Mouse (Mus musculus): ENCODE data around the gene Gm5105.

Gene Gm5105

GRCm38 (mm10) chr3:138069756-138070511 lies 2.7 kb upstream of the Gm5105 start:
- no peak for DNase-seq (ENCODE audit: low read depth, low spot score)

GRCm38 (mm10) chr3:138068103-138068502 lies 915 bp upstream of the Gm5105 start:
- DNase-seq (ENCODE audit: low read depth, low spot score) = no peak

DNA sequence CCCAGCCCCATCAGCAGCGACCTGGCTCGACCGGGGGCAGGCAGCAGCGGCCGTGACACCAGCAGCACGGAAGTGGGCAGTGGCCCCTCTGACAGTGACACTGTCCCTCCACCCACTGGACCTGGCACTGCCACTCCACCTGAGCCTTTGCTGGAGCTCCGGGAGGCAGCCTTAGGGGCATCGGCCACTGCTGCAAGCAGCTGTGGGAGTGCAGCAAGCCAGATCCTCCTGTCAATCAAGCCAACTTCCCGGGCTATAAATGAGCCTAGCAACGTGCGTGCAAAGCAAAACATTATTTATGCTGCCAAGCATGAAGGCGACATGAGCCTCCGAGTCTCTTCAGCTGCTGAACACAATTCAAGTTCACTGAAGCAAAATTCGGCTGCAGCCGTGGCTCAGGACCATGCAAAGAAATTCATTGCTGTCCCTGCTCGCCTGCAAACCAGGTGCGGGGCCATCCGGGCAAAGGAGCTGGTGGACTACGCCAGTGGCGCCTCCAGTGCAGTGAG lies 786 bp downstream of the Gm5105 start:
- no peak for DNase-seq (ENCODE audit: low read depth, low spot score)

DNA sequence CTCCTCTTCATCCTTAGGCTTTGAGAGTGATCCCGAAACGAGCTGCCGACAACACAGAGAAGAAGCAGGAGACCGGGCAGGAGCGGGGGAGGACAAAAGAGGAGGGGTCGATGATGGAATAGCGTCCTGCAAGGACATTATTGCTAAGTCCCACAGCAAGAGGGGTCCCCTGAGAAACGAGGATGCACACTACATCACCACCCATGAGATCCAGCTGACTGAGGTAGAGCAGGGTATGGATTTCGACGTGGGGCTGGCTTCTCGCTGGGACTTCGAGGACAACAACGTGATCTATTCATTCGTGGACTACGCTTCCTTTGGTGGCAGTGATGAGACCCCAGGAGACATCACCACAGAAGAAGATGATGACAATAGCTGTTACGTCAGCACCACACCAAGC lies 1.3 kb downstream of the Gm5105 start:
- no peak for DNase-seq (ENCODE audit: low read depth, low spot score)

GRCm38 (mm10) chr3:138064732-138065645 lies 2.2 kb downstream of the Gm5105 start, which contains the start of gene 1110002E22Rik:
1110002E22Rik (plus strand) TSS chr3:138065052.
- DNase-seq (ENCODE audit: low read depth, low spot score) = no peak

- no peak for DNase-seq (ENCODE audit: low read depth, low spot score)
Observed at GRCm38 (mm10) chr3:138063731-138064329, 3.4 kb downstream of the Gm5105 start.

- no peak for DNase-seq (ENCODE audit: low read depth, low spot score)
Observed at GRCm38 (mm10) chr3:138062673-138063072, 4.5 kb downstream of the Gm5105 start.

DNA sequence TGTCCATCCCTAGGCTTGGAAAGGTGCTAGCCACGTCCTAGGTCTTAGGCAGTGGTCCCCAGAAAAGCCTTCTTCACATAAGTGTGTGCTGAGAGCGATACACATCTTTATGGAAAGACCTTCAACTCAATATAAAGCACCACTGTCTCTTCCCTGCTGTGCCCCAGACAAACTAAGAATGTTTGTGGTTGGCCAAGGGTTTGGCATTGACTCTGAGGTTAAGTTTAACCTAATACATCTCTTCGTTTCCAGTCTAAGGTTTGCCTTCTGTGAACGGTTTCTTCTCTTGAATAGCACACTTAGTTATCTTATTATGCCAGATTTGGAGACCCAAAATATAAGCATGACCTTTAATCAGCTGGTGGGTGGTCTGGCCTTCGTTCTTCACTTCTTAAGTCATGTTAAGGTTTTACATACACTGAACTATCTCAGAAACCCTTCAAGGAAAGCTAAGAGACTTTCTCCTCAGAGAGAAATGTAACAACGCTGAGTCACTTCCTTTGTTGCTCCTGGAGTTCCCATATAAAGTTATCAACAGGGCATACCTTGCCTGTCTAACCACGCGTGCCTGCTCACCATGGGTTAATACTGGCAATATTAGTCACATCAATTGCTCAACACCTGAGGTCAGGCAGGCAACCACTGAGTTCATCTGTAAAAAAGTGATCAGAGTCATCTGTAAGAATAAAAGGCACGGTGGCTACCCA lies 5.8 kb downstream of the Gm5105 start:
- DNase-seq (ENCODE audit: low read depth, low spot score) = no peak

GRCm38 (mm10) chr3:138060429-138060828 lies 6.8 kb downstream of the Gm5105 start:
- no peak for DNase-seq (ENCODE audit: low read depth, low spot score)

DNA sequence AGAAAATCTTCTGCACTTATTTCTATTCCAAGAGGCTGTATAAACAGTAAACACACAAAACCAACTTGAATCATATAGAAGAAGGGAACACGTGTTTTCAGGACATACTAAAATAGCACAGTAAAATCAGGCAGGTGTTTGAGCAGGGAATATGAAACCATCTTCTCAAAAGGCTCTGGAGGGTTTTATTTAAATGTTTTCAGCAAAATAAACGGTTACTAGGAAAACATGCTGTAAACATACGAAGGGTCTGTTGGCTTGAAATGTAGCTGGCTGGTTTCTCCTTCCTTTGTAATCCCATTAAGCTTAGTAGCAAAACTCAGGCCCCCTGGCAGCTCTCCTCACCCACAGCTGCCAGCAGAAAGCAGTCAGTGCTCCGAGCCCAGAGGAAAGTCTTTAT lies 9.0 kb downstream of the Gm5105 start:
- DNase-seq (ENCODE audit: low read depth, low spot score) = no peak

DNA sequence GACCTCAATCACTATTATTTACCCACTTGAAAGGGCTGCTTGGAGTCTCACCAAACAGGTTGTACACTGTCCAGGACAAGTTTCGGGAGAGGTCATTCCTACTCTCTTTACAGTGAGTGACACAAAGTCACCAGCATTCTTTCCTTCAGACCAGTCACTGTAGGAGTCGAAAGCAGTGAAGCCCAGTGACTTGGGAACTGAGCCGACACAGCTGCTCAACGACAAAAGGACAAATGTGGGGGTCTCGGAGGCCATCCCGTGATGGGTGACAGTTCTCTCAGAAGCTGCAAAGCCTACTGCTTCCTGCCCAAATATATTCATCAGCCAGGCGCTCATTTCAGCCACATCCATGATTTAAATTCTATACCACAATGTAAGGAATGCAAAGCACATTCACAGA lies 10.2 kb downstream of the Gm5105 start:
- DNase-seq (ENCODE audit: low read depth, low spot score) = no peak

GRCm38 (mm10) chr3:138053969-138054368 lies 13.2 kb downstream of the Gm5105 start:
- DNase-seq (ENCODE audit: low read depth, low spot score) = no peak

DNA sequence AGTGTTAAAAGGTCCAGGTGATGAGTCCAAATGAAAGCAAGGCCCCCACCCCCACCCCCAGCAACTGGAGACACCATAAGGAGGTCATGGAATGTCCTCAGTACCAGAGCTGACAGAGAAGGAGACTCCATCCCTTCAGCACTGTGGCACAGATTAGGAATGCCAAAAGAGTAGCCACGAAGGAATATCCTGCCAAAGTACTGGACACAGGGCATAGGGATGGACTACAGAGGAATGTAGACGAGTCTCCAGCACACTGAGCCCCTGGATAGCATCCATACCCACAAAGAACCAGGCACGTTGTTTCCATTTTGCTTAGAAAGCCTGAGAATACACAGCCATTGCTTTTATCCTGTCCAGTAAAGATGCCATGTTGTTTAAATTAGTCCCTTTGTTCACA lies 15.8 kb downstream of the Gm5105 start:
- no peak for DNase-seq (ENCODE audit: low read depth, low spot score)

DNA sequence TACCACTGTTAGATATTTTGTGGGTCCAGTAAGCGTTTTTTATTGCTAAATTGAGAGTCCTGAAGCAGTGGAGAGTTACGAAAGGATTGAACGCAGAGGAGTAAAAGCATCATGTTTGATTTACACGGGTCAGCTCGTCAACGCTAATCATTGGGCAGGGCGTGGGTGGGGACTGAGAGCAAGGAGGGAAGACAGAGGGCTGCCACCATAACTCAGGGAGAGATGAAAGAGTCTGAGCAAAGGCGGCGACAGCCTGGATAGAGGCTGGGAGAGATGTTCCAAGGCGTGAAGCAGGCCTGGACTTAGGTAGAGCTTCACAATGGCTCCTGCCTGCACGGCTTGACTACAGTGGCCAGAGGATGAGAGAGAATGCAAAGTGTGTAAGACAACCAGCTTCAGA lies 16.4 kb downstream of the Gm5105 start:
- no peak for DNase-seq (ENCODE audit: low read depth, low spot score)

DNA sequence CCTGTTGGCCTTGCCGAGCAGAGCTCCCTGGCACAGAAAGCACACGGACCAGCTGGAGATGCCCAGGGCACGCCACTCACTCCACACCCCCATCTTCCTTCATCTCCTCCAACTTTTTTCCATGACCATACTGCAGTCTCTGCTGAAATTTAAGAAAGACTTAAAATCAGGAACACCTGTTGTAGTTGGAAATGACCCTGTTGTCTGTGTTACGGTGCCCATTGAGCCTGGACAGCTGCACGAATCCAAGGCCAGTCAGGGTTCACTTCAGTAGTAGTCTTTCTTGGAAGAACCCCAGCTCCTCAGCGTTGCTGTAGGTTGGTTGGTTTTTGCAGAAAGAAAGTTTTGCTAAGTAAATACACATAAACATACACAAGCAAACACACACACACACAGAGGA lies 17.6 kb downstream of the Gm5105 start:
- DNase-seq (ENCODE audit: low read depth, low spot score) = no peak

DNA sequence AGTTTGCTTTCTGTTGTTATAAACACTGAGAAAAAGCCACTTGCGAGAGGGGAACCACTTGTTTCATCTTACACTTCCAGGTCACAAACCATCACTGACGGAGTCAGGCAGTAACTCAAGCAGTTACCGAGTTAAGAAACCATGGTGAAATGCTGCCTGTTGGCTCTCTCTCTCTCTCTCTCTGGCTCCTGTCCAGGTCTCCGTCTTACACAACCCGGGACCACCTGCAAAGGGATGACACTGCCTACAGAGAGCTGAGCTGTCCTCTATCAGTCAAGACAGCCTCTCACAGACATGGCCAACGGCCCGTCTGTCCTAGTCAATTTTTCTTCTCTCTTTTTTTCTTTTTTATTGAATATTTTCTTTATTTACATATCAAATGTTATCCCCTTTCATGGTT lies 23.9 kb downstream of the Gm5105 start:
- DNase-seq (ENCODE audit: low read depth, low spot score) = no peak

DNA sequence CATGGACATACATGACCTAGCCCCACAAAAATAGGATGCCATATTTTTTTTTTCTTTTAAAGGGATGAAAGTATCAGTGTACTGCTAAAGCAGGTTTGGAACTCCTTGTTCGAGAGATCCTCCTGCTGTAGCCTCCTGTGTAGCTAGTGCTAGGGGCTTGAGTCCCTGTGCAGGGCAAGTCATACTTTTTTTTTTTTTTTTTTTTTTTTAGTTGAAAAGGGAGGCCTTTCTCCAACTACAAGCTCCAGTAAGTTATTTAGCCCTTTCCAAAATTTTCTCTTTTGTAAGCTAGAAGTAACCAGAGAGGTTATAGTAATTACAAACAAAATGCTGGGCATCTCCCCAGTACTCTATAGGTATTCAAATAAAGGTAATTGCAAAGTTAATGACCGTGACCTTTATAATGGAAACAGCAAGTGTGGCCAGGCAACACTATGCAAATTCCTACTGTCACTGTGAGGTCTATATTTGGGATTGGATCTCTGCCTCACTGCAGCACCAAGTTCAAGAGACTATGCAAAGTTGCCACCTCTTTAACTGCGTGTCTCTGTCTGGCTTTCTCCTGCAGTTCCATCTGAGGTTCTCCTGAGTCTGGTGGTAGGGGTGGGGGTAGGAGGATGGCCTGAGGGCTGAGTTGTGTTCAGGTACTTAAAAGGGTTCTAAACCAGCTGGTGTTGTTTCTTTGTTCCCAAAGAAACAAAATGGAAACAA lies 25.4 kb downstream of the Gm5105 start:
- DNase-seq (ENCODE audit: low read depth, low spot score) = no peak

DNA sequence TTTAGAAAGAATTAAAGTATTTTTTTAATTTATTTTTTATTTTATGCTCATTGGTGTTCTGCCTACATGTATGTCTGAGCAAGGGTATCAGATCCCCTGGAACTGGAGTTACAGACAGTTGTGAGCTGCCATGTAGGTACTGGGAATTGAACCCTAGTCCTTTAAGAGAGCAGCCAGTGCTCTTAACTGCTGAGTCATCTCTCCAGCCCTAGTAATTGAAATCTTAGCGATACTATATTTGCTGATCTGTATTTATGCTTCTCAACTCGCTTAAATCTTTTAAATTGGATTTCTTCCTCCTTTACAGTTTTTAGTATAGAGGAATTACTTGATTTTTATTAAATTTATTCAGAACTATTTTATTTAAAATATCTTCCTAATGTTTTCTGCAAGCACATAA lies 26.2 kb downstream of the Gm5105 start:
- DNase-seq (ENCODE audit: low read depth, low spot score) = no peak

- DNase-seq (ENCODE audit: low read depth, low spot score) = no peak
Observed at GRCm38 (mm10) chr3:138033986-138034385, 33.2 kb downstream of the Gm5105 start.

GRCm38 (mm10) chr3:138030563-138030962 lies 36.6 kb downstream of the Gm5105 start:
- DNase-seq (ENCODE audit: low read depth, low spot score) = no peak

GRCm38 (mm10) chr3:138029351-138029750 lies 37.8 kb downstream of the Gm5105 start:
- no peak for DNase-seq (ENCODE audit: low read depth, low spot score)

Measured in forelimb bud, embryonic 11.5 days (tissue).